Mouse (Mus musculus): Measurements from ENCODE around the gene Krtap5-2. TPM values are rescaled to one million over a fixed set of nuclear protein-coding genes. Genes with fewer than 3 reads are reported as not detected.
"Not testable (repeated sequence)": the region's sequence is repeated elsewhere in the genome, so short reads cannot be mapped to it uniquely, and the experiment has no call there.

Krtap5-2 gene
- total RNA-seq (2022): not detected

GRCm38 (mm10) chr7:142175905-142176304 is at the start of gene Krtap5-2:
Gene Krtap5-2, minus strand, starts transcription at chr7:142176005.
- not testable (repeated sequence) for DNase-seq (ENCODE audit: low spot score in 2 of 2)

DNA sequence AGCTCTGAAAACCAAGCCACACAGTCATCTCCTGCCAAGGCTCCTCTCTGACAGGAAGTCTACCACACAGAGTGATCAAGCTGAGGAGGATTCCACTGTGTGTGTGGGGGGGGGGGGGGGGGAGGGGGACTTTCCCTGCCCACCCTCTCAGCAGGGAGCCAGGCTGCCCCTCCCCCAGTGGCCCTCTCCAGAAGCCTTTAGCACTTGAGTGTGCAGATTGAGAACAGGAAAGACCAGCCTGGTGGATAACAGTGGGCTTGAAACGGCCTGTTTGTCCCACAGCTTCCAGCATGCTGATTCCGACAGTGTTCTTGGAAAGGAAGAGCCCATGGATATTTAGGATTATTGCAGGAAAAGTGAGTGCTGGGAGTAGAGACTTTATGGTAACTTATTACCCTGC is 48.7 kb upstream of the Krtap5-2 start:
- DNase-seq (ENCODE audit: low spot score in 2 of 2): no peak

DNA sequence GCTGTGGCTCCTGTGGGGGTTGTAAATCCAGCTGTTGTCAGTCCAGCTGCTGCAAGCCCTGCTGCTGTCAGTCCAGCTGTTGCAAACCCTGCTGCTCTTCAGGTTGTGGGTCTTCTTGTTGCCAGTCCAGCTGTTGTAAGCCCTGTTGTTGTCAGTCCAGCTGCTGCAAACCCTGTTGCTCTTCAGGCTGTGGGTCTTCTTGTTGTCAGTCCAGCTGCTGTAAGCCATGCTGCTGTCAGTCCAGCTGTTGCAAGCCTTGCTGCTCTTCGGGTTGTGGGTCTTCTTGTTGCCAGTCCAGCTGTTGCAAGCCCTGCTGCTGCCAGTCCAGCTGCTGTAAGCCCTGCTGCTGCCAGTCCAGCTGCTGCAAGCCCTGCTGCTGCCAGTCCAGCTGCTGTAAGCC is 36.3 kb upstream of the Krtap5-2 start:
- DNase-seq (ENCODE audit: low spot score in 2 of 2): not testable (repeated sequence)

DNA sequence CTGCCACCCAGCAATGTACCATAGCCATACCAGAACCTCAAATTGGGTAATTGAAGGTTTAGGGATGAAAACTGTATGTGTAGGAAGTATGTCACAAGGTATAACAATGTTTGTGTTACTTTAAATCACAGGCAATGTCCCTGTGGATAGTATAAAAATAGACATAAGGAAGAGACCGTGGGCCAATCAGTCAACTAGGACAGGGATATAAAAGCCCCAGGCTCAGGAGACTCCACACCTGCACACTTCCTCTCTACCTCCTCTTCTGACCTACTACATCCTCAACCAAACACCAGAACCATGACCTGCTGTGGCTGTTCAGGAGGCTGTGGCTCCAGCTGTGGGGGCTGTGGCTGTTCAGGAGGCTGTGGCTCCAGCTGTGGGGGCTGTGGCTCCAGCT is 35.8 kb upstream of the Krtap5-2 start, which contains the start of gene Gm7579:
Gene Gm7579, plus strand, starts transcription at position 301 of the 400 bp plus-strand sequence.
- DNase-seq (ENCODE audit: low spot score in 2 of 2): no peak

DNA sequence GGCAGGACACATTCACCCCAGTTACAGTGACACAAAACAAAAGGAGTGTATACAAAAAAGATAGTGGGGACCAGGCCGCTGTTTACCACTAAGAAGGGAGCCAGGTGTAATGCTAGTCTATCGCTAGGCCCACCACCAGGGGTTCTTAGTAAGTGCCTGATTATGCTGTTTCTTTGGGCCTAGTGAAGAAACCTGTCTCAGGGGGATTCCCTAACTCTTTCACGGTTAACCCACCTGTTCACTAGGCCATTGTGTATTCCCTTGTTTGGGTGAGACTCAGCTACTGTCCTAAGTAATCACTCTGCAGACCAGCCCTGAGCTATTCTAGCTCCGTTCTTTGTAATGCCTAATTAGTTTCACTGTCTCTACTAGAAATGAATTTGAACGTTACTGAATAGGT is 31.1 kb upstream of the Krtap5-2 start:
- not testable (repeated sequence) for DNase-seq (ENCODE audit: low spot score in 2 of 2)

DNA sequence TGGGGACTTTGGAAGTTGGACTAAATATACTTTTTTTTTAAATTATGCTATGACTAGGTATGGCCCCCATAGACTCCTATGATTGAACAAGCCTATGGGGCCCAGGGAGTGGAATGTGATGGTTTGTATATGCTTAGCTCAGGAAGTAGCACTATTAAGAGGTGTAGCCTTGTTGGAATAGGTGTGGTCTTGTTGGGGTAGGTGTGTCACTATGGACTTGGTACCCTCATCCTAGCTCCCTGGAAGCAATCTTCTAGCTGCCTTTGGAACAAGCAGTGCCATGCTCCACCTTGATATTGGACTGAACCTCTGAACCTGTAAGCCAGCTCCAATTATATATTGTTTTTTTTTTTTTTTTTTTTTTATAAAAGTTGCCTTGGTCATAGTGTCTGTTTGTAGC is 29.7 kb upstream of the Krtap5-2 start:
- DNase-seq (ENCODE audit: low spot score in 2 of 2): no peak

DNA sequence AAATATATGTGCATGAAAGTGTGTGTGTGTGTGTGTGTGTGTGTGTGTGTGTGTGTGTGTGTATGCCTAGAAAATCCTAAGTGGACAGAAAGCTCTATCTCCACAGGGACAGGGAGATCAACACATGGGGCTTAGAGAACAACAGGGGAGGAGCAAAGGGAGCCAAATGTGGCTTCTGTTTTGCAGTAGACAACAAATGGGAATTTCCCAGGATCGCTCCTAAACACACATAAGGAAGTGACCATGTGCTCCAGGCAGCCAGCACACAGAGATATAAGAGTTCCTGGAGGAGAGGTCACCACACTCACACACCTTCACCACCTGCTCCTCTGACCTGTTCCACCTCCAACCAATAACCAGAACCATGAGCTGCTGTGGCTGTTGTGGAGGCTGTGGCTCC is 25.3 kb upstream of the Krtap5-2 start, which contains the start of gene Krtap5-3:
Gene Krtap5-3, plus strand, starts transcription at position 301 of the 400 bp plus-strand sequence.
- no peak for DNase-seq (ENCODE audit: low spot score in 2 of 2)

- DNase-seq (ENCODE audit: low spot score in 2 of 2): no peak
These were observed 22.9 kb upstream of the Krtap5-2 start for GRCm38 (mm10) chr7:142198748-142199147.

DNA sequence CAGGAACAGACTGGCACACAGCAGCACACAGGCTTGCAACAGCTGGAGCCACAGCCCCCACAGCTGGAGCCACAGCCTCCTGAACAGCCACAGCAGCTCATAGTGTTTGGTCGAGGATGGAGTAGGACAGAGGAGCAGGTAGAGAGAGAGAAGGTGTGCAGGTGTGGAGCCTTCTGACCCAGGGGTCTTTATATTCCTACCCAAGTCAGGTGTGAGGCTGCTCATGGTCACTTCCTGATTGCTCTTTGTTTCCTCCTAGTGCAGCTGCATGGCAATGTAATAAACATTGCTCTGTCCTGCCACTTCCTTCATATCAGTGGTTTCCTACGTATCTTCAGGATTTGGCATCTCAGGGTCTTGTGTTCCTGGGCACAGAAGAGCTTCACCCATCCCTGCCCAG is 14.5 kb upstream of the Krtap5-2 start, which contains the start of gene Gm10153:
Gene Gm10153, minus strand, starts transcription at position 101 of the 400 bp plus-strand sequence.
- no peak for DNase-seq (ENCODE audit: low spot score in 2 of 2)

DNA sequence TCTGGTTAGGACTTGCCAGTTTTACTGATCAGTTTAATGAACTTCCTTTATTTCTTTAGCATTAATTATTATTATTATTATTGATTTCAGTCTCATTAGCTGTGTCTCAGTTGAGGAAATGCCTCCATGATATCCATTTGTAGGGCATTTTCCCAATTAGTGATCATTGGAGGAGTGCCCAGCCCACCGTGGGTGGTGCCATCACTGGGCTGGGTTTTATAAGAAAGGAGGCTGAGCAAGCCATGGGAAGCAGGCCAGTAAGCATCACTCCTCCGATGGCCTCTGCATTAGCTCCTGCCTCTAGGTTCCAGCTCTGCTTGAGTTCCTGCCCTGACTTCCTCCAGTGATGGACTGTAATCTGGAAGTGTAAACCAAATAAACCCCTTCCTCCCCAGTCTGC is 12.4 kb upstream of the Krtap5-2 start:
- no peak for DNase-seq (ENCODE audit: low spot score in 2 of 2)

DNA sequence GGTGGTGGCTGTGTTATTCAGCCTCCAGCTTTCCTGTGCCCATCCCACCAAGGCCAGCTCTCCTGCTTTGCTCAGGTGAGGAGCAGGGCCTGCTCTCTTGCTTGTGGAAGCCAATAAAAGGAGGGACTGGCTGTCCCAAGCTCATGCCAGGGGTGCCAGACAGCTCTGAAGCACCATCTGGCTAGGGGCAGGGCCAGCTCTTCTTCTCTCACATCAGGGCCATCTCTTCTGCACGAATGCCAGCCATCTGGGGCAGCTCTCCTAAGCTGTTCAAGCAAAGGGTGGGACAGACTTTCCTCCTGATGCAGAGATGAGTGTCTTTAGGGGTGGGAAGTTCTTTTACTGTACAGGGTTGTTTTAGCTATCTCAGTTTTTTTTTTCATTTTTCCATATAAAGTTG is 5.2 kb upstream of the Krtap5-2 start:
- no peak for DNase-seq (ENCODE audit: low spot score in 2 of 2)

- no peak for DNase-seq (ENCODE audit: low spot score in 2 of 2)
These were observed 2.9 kb upstream of the Krtap5-2 start for GRCm38 (mm10) chr7:142178685-142179084.

DNA sequence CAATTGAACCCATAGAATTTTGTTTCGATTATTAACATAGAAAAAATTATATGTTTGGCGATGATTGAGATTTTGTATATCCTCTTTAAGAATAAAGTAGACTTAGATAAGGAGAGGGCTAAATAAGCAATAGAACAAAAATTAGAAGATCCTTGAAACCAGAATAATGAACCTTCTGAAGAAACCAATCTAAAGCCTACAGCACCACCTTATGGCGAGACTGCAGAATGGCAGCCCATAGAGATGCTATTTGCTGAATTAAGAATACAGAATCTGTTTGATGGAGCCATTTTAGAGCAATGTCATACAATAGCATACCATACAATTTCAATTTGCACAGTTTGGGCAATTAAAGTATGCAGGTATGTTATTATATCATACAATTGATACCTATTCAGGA is 6.0 kb downstream of the Krtap5-2 start:
- no peak for DNase-seq (ENCODE audit: low spot score in 2 of 2)

DNA sequence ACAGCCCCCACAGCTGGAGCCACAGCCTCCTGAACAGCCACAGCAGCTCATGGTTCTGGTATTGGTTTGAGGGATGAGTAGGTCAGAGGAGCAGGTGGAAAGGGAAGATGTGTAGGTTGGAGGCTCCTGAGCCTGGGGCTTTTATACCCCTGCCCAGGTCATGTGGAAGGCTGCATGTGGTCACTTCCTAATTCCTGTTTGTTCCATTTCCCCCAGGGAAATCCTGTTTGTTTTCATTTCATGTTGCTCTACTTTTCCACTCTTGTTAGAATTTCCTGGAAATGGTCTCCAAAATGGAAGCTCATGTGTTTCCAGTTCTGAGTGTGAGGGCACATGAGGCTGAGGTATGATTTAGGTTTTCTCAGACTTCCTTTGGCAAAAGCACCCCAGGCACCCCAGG is 10.2 kb downstream of the Krtap5-2 start, which contains the start of gene Gm4553:
Gene Gm4553, minus strand, starts transcription at position 101 of the 400 bp plus-strand sequence.
- DNase-seq (ENCODE audit: low spot score in 2 of 2): not testable (repeated sequence)

- no peak for DNase-seq (ENCODE audit: low spot score in 2 of 2)
These were observed 16.4 kb downstream of the Krtap5-2 start for GRCm38 (mm10) chr7:142159366-142159765.

DNA sequence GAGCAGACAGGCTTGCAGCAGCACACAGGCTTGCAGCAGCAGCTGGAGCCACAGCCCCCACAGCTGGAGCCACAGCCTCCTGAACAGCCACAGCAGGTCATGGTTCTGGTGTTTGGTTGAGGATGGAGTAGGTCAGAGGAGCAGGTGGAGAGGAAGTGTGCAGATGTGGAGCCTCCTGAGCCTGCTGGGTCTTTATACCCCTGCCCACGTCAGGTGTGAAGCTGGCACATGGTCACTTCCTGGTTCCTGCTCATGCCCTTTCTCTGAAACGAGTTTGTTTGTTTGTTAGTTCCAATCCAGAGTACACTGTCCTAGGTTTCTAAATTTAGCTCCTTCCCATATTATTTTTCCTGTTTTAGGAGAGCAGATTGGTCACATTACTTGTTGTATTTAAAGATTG is 18.8 kb downstream of the Krtap5-2 start, which contains the start of gene Gm29735:
Gene Gm29735, minus strand, starts transcription at position 101 of the 400 bp plus-strand sequence.
- not testable (repeated sequence) for DNase-seq (ENCODE audit: low spot score in 2 of 2)

- DNase-seq (ENCODE audit: low spot score in 2 of 2): no peak
These were observed 20.5 kb downstream of the Krtap5-2 start for GRCm38 (mm10) chr7:142155308-142155707.

- DNase-seq (ENCODE audit: low spot score in 2 of 2): no peak
These were observed 23.6 kb downstream of the Krtap5-2 start for GRCm38 (mm10) chr7:142152191-142152590.

DNA sequence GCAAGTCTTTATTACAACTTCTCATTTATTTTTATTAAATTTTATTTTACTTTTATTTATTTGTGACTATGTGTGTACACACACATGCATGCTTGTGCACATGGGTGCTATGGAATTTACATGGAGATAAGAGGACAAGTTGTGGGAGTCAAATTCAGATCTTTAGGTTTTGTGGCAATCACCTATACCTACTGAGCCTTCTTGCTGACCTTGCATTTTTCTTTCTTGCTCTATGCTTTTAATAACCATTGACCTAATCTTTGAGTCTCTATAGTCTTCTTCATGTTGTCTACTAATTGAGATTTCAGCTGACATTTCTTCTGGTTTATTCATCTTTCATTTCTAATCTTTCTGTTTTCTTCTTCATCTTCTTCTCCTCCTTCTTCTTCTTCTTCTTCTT is 27.2 kb downstream of the Krtap5-2 start:
- no peak for DNase-seq (ENCODE audit: low spot score in 2 of 2)

DNA sequence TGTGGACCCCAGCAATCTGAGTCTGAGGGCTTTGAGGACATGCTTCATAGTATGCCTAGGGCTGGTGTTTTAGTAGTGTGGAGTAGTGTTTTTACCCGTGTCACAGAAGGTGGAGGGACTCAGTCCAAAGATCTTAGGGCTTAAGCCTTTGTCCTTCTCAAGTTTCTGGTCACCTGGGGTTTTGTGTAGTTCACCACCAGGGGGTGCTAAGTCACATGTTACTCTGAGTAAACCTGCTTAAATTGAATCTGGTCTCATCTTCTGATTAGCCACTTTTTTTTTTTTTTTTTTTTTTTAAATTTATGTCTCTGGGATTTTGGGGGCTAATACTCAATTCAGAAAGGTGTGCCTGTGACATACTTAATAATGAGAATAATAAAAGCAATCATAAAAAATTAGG is 29.8 kb downstream of the Krtap5-2 start:
- DNase-seq (ENCODE audit: low spot score in 2 of 2): no peak

- no peak for DNase-seq (ENCODE audit: low spot score in 2 of 2)
These were observed 30.3 kb downstream of the Krtap5-2 start for GRCm38 (mm10) chr7:142145413-142145940.

DNA sequence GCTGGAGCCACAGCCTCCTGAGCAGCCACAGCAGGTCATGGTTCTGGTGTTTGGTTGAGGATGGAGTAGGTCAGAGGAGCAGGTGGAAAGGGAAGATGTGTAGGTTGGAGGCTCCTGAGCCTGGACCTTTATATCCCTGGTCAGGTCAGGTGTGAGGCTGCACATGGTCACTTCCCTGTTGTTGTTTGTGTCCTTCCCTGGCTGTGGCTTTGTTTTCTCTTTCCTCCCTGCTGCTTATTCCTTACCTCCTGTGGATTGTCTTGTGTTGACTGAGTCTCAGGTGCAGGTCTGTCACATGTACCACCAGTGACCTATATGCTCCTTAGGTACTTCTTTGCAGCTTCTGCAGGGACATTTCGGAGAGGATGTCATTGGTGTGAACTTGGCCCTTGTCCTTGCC is 31.3 kb downstream of the Krtap5-2 start, which contains the start of gene Gm45337:
Gene Gm45337, minus strand, starts transcription at position 101 of the 400 bp plus-strand sequence.
- no peak for DNase-seq (ENCODE audit: low spot score in 2 of 2)

GRCm38 (mm10) chr7:142143506-142144010 is 32.2 kb downstream of the Krtap5-2 start:
- not testable (repeated sequence) for DNase-seq (ENCODE audit: low spot score in 2 of 2)
